Mouse (Mus musculus): ENCODE data around the gene Ice2.

DNA sequence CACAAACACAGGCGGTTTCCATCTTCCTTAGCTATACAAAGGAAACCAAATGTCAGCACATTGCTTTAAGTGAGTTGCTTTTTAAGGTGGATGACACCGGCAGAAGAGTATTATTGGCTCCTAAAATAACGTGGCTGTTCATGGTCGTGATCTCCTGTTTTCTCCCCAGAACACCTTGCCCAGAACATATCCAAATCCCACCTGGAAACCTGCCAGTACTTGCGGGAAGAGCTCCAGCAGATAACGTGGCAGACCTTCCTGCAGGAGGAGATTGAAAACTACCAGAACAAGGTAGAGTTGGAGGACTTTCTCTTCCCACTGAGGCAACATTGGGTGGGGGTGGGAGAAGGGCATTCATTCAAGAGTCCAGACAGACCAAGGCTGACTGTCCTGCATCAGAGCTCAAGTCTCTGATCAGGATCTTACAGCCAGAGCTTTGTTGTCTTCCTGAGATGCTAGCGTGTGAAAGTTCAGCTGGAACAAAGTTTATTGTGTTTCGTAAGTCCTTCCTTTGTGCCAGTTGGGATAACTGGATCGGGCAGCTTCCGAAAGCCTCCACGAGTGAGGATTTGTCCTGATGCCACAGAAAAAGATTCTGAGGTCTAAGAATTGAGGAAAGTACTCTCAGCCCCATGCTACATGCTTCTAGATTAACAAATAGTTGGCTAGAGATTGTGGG lies 26.5 kb upstream of the Ice2 start:
- TF ChIP-seq CTCF (IDR thresholded peaks at IDR 0.05; ENCODE audit: borderline replicate concordance, insufficient read depth, low read depth, low read length) (no peak), POLR2A (IDR thresholded peaks at IDR 0.05; ENCODE audit: borderline replicate concordance, insufficient read depth, low read length) (no peak)
